Mouse (Mus musculus): ENCODE results near the gene Bhlha15. TPM values are rescaled to one million over a fixed set of nuclear protein-coding genes. Genes with fewer than 3 reads are reported as not detected.
A peak's percentile ranks its signal among the peaks of the same experiment; 100 is the strongest.

Bhlha15 gene
- polyA plus RNA-seq, 1 experiment: 0.04 TPM

- DNase-seq (ENCODE audit: extremely low spot score in 1 of 2, low spot score in 1 of 2): no peak
These were observed 759 bp upstream of the Bhlha15 start for GRCm38 (mm10) chr5:144189327-144189726.

GRCm38 (mm10) chr5:144191026-144191425 is 940 bp downstream of the Bhlha15 start:
- DNase-seq (ENCODE audit: extremely low spot score in 1 of 2, low spot score in 1 of 2): no peak

- no peak for DNase-seq (ENCODE audit: extremely low spot score in 1 of 2, low spot score in 1 of 2)
These were observed 2.6 kb downstream of the Bhlha15 start for GRCm38 (mm10) chr5:144192673-144193072.

GRCm38 (mm10) chr5:144194416-144194815 is 4.3 kb downstream of the Bhlha15 start:
- DNase-seq (ENCODE audit: extremely low spot score in 1 of 2, low spot score in 1 of 2): no peak

GRCm38 (mm10) chr5:144195567-144195966 is 5.5 kb downstream of the Bhlha15 start:
- no peak for DNase-seq (ENCODE audit: extremely low spot score in 1 of 2, low spot score in 1 of 2)

- no peak for DNase-seq (ENCODE audit: extremely low spot score in 1 of 2, low spot score in 1 of 2)
These were observed 10.5 kb downstream of the Bhlha15 start for GRCm38 (mm10) chr5:144200616-144201015.

GRCm38 (mm10) chr5:144202430-144202829 is 12.3 kb downstream of the Bhlha15 start:
- DNase-seq (ENCODE audit: extremely low spot score in 1 of 2, low spot score in 1 of 2): no peak

GRCm38 (mm10) chr5:144203398-144203959 is 13.4 kb downstream of the Bhlha15 start:
- DNase-seq (ENCODE audit: extremely low spot score in 1 of 2, low spot score in 1 of 2): no peak

GRCm38 (mm10) chr5:144204303-144204702 is 14.2 kb downstream of the Bhlha15 start:
- no peak for DNase-seq (ENCODE audit: extremely low spot score in 1 of 2, low spot score in 1 of 2)

GRCm38 (mm10) chr5:144204911-144205310 is 14.8 kb downstream of the Bhlha15 start:
- DNase-seq (ENCODE audit: extremely low spot score in 1 of 2, low spot score in 1 of 2): no peak

GRCm38 (mm10) chr5:144206069-144206468 is 16.0 kb downstream of the Bhlha15 start:
- DNase-seq (ENCODE audit: extremely low spot score in 1 of 2, low spot score in 1 of 2): no peak

GRCm38 (mm10) chr5:144207478-144207877 is 17.4 kb downstream of the Bhlha15 start:
- DNase-seq (ENCODE audit: extremely low spot score in 1 of 2, low spot score in 1 of 2): peak in 1 of 2 experiments; percentile 78

- DNase-seq (ENCODE audit: extremely low spot score in 1 of 2, low spot score in 1 of 2): peak in 1 of 2 experiments; percentile 61
These were observed 24.4 kb downstream of the Bhlha15 start for GRCm38 (mm10) chr5:144214453-144214852.

GRCm38 (mm10) chr5:144215992-144216391 is 25.9 kb downstream of the Bhlha15 start:
- no peak for DNase-seq (ENCODE audit: extremely low spot score in 1 of 2, low spot score in 1 of 2)

- no peak for DNase-seq (ENCODE audit: extremely low spot score in 1 of 2, low spot score in 1 of 2)
These were observed 28.0 kb downstream of the Bhlha15 start for GRCm38 (mm10) chr5:144218061-144218460.

GRCm38 (mm10) chr5:144219306-144219705 is 29.2 kb downstream of the Bhlha15 start:
- peak in 1 of 2 experiments; percentile 32 for DNase-seq (ENCODE audit: extremely low spot score in 1 of 2, low spot score in 1 of 2)

GRCm38 (mm10) chr5:144219936-144220335 is 29.9 kb downstream of the Bhlha15 start:
- no peak for DNase-seq (ENCODE audit: extremely low spot score in 1 of 2, low spot score in 1 of 2)

- no peak for DNase-seq (ENCODE audit: extremely low spot score in 1 of 2, low spot score in 1 of 2)
These were observed 31.2 kb downstream of the Bhlha15 start for GRCm38 (mm10) chr5:144221305-144221704.

GRCm38 (mm10) chr5:144222811-144223502 is 32.9 kb downstream of the Bhlha15 start:
- DNase-seq (ENCODE audit: extremely low spot score in 1 of 2, low spot score in 1 of 2): peak in 1 of 2 experiments; percentile 23

GRCm38 (mm10) chr5:144223503-144223862 is 33.4 kb downstream of the Bhlha15 start, which contains the start of gene Tecpr1:
Gene Tecpr1 (minus strand): TSS chr5:144223615.
- DNase-seq (ENCODE audit: extremely low spot score in 1 of 2, low spot score in 1 of 2): peak; percentile 92 to 96

GRCm38 (mm10) chr5:144223899-144224816 is 34.1 kb downstream of the Bhlha15 start:
- no peak for DNase-seq (ENCODE audit: extremely low spot score in 1 of 2, low spot score in 1 of 2)
